Mouse (Mus musculus) central nervous system, embryonic 18 days (tissue): ENCODE data around the gene Cacfd1. TPM values are rescaled to one million over a fixed set of nuclear protein-coding genes. Genes with fewer than 3 reads are reported as not detected.

Experiments
- polyA plus RNA-seq: library from polyadenylated mRNA; depleted of rRNA; stranded (reverse); fragments of >200 nt; gene quantifications from 2 replicates; pipeline ENCODE4 v1.2.3, GENCODE M21; 2012; rRNA removed

The Cacfd1 gene
- polyA plus RNA-seq = 80.8 and 83.9 TPM in 2 replicates

DNA sequence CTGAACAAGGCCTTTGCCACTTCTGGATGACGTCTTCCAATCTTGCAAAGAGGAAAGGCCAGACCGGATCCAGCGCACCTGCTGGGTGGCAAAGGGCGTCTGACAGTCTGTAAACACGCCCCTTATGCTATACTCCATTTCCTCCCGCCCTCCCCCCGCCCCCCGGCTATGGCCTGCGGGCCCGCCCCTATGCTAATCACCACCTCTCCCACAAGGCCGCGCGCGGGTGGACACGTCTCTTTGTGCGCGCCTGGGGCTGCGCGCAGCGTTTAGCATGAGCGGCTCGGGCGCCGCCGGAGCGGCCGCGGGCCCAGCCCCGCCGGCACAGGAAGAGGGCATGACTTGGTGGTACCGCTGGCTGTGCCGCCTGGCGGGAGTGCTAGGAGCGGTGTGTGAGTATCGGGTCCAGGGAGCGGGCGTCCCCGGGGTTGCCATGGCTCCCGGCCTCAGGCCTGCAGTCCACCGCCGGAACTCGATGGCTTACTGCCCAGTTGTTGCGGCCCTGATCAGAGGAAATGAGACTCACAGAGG lies at the start of gene Cacfd1:
Gene Cacfd1 (plus strand): TSS at position 213 of the 531 bp plus-strand sequence.

GRCm38 (mm10) chr2:26963923-26964723 lies 45.6 kb upstream of the Cacfd1 start, which contains the start of gene Rexo4:
Rexo4 (minus strand) TSS chr2:26964386.

DNA sequence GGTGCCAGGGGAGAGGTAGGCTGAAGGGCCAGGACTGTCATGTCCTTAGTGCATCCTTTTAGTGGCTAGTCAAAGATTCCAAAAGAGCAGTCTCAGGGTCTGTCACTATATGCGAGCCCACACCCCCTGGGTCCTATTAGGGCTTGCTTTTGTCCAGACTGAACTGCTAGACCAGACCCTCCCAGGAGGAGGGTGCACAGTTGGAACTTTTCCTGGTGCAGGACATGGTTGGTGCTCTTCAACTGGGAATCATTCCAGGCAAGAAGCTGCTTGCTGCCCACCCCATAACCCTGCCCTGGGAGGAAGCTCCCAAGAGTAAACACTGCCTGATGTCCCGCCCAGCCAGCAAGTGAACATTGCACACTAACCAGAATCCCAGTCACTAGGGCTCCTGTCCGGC lies 36.6 kb upstream of the Cacfd1 start, which contains the start of gene Adamts13:
Gene Adamts13 (plus strand): TSS at position 301 of the 400 bp plus-strand sequence.

GRCm38 (mm10) chr2:27027618-27028436 lies 18.1 kb downstream of the Cacfd1 start, which contains the start of gene Slc2a6:
Slc2a6 (minus strand) TSS chr2:27027998.

Other genes with a start within 250 kb of the Cacfd1 start
- gene Abo, start 144.9 kb upstream of the Cacfd1 start, polyA plus RNA-seq = not detected in 2 replicates
- gene Surf6, start 107.0 kb upstream of the Cacfd1 start, polyA plus RNA-seq = 28.2 and 28.9 TPM in 2 replicates
- gene Med22, start 99.2 kb upstream of the Cacfd1 start, polyA plus RNA-seq = 112 and 117 TPM in 2 replicates
- gene Rpl7a, start 99.2 kb upstream of the Cacfd1 start, polyA plus RNA-seq = 1,447 and 1,537 TPM in 2 replicates
- gene Surf2, start 93.6 kb upstream of the Cacfd1 start, polyA plus RNA-seq = 55.1 and 56.3 TPM in 2 replicates
- gene Surf1, start 93.4 kb upstream of the Cacfd1 start, polyA plus RNA-seq = 87.0 and 91.3 TPM in 2 replicates
- 79.1 and 80.0 TPM in 2 replicates for gene Surf4, start 76.0 kb upstream of the Cacfd1 start, polyA plus RNA-seq
- gene Stkld1, start 75.9 kb upstream of the Cacfd1 start, polyA plus RNA-seq = 0.12 and 0.16 TPM in 2 replicates
- 50.7 and 53.4 TPM in 2 replicates for gene Rexo4, start 45.5 kb upstream of the Cacfd1 start, polyA plus RNA-seq
- 0.21 and 0.44 TPM in 2 replicates for gene Adamts13, start 36.5 kb upstream of the Cacfd1 start, polyA plus RNA-seq
- gene Slc2a6, start 18.1 kb downstream of the Cacfd1 start, polyA plus RNA-seq = 19.1 and 19.2 TPM in 2 replicates
- 0.10 and 1.7 TPM in 2 replicates for gene Mymk, start 62.3 kb downstream of the Cacfd1 start, polyA plus RNA-seq
- 19.0 and 19.4 TPM in 2 replicates for gene Adamtsl2, start 69.5 kb downstream of the Cacfd1 start, polyA plus RNA-seq
- 19.3 and 25.3 TPM in 2 replicates for gene Fam163b, start 132.6 kb downstream of the Cacfd1 start, polyA plus RNA-seq
- 1.3 and 1.7 TPM in 2 replicates for gene Dbh, start 155.3 kb downstream of the Cacfd1 start, polyA plus RNA-seq
- gene Sardh, start 238.4 kb downstream of the Cacfd1 start, polyA plus RNA-seq = 4.1 and 4.5 TPM in 2 replicates